Mouse (Mus musculus): ENCODE measurements around the gene Fam213b. TPM values are rescaled to one million over a fixed set of nuclear protein-coding genes. Genes with fewer than 3 reads are reported as not detected.

Gene Fam213b
- total RNA-seq (2021): 10 to 100 TPM; 40.4 to 45.9 TPM

- peak; percentile 80 for DNase-seq
These were observed at the start of gene Fam213b for GRCm38 (mm10) chr4:154898506-154899446. Fam213b (minus strand) TSS chr4:154899135.

DNA sequence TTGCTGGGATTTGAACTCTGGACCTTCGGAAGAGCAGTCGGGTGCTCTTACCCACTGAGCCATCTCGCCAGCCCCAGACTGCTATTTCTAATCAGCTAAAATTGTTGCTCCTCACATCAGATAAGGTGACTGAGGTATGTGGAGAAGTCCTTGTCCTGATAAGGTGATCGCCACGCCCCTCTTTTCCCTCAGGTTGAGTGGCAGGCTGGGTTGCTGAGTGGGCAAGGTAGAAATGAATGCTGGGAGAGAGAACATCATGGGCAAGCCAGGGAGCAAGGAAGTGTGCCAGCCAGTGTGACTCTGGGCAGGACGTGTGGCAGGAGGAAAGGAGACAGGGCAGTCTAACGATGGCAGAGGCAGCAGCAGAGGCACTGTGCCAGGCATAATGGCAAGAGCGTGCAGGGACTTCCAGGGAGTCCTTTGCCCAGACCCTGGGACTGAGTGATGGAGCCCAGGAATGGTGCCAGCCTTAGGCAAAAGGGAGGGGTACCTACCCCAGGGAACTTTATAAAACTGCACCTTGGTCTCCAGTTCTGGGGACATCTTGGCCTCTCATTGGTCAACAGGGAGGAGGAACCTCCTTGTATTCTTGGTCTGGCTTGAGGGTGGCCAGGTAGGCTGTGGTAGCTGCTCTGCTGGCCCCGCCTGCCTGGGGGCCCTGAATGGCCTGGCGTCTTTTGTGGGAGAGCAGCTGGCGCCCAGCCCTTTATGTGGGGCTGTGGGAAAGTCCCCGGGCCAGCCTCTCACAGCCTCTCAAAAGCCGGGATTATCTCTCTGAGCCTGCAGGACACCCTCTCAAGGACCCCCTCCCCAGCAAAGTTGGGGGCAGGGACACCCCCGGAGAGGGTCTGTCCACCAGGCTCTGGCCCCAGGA is 49.4 kb upstream of the Fam213b start:
- peak; percentile 40 to 68 for DNase-seq

DNA sequence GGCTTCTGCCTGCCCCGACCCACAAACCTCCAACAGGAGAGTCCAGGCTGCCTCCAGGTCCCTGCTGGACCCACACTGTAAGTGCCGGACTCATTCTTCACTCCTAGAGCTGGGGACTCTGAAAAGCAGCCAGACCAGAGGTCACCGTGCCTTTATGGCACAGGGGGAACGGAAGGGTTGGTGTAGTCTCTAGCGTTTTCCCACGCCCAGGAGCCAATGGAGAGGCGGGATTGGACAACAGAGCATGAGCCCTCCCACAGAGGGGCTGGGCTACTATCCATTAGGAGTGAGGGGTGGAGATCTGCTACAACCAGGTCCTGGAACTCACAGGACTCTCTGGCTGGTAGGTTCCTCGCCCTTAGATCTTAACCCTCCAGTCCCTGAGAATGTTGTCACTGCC is 47.4 kb upstream of the Fam213b start:
- DNase-seq: peak; percentile 44 to 58

GRCm38 (mm10) chr4:154944121-154944590 is 45.2 kb upstream of the Fam213b start:
- DNase-seq: peak; percentile 54 to 65

GRCm38 (mm10) chr4:154943323-154944039 is 44.5 kb upstream of the Fam213b start:
- DNase-seq: no peak

DNA sequence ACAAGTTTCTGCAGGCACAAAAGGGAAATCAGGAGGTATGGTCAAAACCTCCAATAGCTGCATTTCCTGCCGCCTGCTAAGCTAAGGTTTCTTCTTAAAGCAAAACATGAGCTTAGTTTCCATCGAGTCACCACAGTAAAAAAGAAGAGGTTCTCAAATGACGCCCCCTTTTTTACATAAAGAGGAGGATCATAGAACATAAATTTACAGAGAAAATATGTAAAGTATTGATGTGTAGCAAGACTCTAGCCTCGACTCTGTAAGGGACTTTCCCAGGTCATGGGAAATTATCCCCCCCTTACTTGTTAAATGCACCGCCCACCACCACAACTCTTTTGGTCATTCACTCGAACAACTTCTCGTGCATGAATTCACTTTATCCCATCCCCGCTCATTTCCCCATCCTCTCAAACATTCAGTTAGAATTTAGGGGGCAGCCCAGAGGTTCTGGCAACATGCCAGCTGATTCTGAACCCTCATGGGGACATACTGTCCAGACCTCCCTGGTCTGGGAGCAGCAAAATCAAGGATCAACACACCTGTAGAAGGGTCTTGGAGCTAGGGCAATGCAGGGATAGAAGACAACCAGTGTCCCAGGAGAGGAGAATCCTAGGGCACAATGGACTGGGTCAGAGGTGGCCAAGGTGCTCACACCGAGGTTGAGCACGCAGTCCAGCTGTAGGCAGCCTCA is 43.8 kb upstream of the Fam213b start:
- no peak for DNase-seq

DNA sequence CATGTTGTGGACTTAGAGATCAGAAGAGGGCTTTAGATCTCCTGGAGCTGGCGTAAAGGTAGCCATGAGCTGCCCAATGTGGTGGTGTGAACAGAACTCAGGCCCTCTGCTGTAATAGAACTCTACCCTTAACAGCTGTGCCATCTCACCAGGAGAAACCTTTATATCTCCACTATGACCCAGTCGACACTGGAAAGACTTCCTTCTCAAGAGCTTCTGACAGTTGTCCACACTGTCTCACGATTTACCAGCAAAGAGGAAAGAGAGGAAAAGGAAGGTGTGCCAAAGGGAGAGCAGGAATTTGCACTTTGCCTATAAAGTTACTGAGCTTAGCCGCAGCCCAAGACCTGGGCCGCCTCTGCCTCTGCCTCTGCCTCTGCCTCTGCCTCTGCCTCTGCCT is 42.9 kb upstream of the Fam213b start:
- DNase-seq: no peak

- DNase-seq: no peak
These were observed 41.2 kb upstream of the Fam213b start for GRCm38 (mm10) chr4:154940156-154940555.

DNA sequence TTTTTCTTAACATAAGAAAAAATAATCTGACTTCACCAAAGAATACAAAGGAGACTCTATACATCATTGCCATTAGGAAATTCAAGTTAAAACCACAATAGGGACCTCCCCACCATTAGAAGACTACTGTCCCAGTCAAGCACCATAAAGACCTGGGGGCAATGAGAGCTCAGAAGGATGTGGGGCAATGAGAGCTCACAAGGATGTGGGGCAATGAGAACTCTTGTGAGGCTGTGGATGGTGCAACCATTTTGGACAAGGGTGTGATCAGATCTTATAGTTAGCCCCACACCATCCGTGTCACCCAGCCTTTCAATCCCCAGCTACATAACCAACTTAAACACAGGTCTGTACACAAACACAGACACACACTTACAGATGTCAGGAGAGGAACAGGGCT is 38.8 kb upstream of the Fam213b start:
- DNase-seq: no peak

GRCm38 (mm10) chr4:154936542-154937255 is 37.8 kb upstream of the Fam213b start:
- no peak for DNase-seq

DNA sequence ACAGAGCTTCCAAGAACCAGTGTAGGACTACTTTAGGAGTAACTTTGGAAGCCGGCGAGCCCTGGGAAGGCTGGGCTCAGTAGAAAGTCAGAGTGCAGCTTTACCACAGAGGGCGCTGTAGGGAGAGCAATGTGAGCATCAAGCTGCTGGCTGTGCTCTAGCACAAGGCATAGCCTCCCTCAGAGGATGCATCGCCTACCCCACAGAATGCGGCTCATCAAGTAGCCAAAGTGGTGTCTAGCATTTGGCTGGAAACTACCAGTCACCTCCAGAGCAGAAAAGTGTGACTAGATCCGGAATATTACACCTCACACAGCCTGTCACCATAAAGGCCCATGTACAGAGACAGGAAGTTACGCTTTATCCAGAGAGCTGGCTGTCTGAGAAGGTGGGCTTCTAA is 36.9 kb upstream of the Fam213b start:
- DNase-seq: no peak

DNA sequence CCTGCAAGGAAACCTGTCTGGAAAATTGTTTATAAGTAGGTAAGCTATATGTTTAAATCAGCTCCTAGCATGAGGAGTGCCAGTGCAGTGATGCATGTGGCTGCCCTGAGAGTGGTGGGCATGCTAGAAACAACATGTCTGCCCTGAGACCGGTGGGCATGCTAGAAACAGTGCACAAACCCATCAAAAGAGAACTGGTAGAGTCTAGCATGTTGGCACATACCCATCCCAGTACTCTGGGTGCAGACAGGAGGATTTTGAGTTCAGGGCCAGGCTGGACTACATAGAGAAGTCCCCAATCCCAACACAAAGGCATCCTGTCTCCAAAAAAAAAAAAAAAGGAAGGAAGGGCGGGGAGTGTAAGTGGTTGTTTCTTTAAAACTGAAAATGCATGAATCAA is 35.9 kb upstream of the Fam213b start:
- no peak for DNase-seq

DNA sequence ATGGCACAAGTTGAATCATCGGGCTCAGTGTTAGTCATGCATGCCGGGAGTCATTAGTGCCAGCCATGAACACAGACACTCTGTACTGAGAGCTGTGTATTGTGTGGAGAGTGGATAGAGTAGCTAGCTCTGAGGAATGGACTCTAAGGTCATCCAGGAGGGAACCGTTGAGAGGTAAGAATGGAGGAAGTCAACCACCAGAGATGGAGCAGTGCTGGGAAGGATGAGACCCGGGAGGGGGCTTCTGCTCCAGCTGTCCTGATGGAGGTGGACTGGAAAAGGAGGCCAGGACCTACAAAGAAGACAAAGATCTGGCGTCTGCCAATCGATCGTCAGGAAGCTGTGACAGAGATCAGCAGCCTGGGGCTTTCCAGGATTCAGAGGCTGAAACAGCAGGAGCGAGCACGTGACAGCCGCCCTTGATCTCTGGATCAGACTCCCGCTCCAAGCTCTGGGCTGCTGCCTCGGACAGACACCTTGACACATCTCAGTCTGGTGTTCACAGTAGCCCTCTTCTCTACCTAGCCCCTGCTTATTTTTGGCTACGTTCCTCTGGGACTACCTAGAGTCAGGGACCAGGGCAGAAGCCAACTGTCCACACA is 34.5 kb upstream of the Fam213b start:
- no peak for DNase-seq

- DNase-seq: no peak
These were observed 30.2 kb upstream of the Fam213b start for GRCm38 (mm10) chr4:154929088-154929660.

DNA sequence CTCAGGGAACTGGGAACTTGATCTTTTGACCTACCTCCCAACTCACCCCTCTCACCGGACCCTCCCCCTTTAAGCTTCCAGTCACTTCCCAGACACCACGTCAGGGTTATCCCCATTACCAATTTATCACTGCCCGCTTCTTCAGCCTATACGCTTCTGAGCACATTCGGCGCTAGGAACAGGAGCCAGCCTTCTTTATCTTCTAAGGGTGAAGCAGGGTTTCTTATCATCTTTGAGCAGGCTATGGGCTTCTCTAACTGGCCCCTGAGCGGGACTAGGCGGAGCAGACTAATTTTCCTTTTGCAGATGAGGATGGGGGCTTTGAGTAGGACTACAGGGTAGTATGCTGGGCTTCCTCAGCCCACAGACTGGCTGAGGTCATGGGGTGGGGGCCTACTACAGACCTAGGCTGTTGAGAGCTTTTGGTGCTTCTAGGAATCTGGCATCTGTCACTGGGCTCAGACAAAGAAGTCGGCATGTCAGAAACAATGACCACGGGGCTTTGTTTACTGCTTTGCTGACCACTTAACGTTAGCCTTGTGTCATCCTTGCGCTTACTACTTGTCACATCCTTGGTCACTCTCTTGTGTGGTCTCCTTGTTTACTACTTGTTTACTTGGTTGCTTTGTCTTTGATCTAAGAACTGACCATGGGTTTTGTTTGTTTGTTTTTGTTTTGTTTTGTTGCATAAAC is 29.6 kb upstream of the Fam213b start, which contains the start of gene Tnfrsf14:
TSS of gene Tnfrsf14 (minus strand) at position 169 of the 693 bp plus-strand sequence.
- DNase-seq: no peak

DNA sequence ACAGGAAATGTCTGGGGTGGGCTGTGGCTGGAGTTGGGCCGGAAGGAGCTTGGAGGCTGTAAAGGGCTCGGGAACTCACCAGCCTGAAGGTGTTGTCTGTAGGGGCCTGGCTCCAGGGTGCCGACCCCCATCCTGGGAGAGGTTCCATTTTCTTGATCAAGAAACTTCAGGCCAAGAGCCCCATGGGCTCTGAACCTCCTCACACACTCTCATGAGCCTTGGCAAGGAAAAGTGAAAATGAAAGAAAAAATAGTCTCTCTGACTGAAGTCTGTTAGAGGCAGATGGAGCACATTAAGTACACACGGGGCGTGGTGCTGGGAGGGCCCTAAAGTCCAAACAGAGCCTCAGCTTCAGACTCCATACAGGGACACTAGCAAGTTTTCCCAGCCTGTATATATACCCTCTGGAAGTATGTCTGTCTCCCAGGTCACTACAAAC is 29.0 kb upstream of the Fam213b start:
- no peak for DNase-seq

- no peak for DNase-seq
These were observed 28.3 kb upstream of the Fam213b start for GRCm38 (mm10) chr4:154926969-154927898.

DNA sequence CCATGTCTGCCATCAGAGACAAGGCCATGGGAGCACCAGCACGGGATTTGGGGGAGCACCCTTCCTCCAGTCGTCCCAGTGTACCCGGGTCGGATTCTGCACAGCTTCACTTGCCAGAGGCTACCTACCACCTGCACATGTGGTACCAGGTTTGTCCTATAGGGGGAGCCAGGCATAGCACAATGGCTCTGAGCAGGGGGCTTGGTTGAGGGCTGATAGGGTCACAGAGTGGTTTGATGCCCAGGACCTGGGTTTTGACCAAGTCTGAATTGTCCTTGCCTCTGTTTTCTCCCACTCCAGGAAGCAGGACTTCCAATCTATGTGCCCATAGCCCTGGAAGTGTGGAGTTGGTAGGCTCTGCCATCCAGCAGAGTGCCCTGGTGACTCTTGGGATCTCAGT is 26.5 kb upstream of the Fam213b start:
- no peak for DNase-seq

All from layer of hippocampus, postnatal 36 days (tissue).